Mouse (Mus musculus) right cerebral cortex, postnatal 36 days (tissue): ENCODE data around the gene Sh3gl2.

ENCODE experiments used
- DNase-seq, 2 experiments: peaks; one replicate each; pipeline ENCODE4 v3.0.0; 2022; ENCODE audit warnings: low spot score in 2 of 2, mixed read lengths in 1 of 2

The Sh3gl2 gene

DNA sequence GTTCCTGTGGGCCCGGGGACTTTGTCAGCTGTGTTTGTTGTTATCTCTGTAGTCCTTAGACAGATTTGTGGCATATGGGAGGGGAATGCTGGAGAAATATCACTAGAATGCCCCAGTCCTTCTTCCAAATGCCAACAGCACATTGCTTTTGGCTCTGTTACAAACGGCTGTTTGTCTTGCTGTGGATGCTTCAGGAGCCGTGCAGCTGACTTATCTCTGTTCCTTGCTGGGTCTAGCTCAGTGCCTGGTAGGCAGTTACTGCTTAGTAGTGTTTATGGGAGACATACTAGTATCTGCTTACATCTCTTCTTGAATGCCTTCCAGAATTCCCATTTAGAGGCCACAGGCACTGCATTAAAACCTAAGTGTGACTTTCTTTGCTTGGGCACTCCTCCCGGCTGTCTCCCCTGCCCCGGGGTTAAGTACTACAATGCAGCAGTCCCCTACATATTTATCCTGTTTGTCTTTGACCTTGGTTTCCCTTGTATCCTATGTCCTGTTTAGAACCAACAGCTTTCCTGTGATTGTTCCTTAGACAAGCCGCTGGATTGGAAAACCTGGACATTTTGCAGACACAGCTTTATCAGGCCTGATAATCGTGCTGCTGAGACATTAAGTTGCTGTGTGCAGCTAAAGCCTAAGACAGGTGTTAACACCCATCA lies 101.1 kb downstream of the Sh3gl2 start:
- no peak for DNase-seq

DNA sequence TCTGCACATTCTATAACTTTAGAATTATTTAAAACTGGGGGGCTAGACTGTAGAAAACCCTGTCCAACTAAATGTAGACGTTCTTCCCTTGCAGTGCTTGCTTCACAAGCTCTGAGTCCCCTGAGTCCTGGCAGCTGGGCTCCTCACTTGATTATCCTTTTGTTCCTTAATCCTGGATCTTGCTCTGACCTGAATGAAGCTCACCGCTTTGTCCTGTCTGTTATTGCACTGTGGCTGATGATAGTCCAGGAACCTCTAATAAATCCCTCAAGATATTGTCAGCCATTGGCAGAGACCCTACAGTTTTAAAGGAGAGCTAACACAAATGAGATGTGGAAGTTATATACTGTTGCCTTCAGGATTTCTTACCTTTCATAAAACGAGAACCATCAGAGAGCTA lies 114.2 kb downstream of the Sh3gl2 start:
- DNase-seq = no peak

DNA sequence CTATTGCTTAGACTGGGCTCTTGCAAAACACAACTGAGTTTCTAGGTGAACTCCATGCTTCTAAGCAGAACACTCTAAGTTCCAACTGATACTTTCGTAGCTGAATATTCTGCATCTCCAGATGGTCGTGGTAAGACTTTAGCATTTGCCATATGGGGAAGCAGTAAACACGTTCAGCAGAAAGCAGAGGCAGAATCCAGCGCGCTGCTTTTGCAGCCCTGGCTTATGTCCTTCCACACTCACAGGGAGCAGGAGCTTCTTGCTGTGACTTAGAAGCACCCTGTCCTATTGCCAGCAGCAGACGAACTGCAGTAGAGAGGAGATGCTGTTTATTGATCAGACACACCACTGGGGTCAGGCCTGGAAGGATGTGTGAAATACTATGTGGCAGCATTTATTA lies 120.5 kb downstream of the Sh3gl2 start:
- peak; percentile 72 to 80 for DNase-seq

DNA sequence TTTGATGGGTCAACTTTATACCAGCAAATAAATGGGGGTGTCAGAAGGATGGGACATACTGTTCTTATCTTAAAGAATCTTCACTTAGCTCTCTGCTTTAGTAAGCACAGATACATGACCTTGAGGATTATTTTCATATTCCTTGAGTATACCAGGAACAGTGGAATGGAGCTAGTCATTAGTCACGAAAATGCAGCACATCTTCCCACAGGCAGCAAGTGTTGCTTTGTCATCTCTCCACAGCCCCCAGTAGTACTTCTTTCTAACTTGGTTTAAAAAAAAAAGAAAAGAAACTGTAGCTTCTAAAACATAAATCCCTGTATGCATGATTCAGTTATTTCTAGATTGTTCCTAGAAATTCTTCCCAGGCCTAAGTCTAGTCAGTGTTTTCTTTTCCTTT lies 121.1 kb downstream of the Sh3gl2 start:
- DNase-seq = no peak

DNA sequence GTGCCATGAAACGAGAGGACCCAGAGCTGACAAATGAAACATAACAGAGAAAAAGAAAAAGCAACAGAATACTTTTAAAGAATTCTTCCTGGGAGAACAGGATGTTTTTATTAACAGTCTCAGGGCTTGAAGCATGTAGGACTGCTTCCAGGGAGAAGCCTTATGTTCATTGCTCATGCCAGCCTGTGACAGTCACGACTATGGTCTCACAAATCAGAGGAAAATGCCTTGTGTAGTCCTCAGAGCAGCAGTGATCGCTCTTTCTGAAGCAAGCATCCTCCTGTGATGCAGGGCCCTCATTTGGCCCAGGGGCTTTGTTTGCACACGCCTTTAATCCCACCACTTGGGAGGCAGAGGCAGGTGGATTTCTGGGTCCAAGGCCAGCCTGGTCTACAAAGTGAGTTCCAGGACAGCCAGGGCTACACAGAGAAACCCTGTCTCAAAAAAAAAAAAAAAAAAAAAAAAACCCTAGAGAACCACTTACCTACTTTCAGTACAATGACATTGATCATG lies 129.8 kb downstream of the Sh3gl2 start:
- peak; percentile 58 to 66 for DNase-seq

DNA sequence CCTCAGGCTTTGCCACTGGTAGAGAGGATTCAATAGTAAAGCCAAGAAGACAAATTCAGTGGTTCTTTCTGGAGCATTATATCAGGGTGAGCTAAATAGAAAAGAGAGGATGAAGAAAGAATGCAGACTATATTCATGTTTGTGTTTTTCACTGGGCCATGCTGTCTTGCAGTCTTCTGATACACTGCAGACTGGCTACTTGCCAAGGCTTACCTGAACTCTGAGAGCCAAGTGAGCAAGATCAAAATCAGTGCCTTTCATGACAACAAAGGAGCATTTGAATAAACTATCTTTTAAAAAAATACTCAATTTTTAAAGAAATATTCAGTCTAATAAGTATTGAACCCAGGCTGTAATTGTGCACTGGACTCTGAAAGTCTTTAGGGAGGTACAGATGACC lies 131.4 kb downstream of the Sh3gl2 start:
- no peak for DNase-seq

DNA sequence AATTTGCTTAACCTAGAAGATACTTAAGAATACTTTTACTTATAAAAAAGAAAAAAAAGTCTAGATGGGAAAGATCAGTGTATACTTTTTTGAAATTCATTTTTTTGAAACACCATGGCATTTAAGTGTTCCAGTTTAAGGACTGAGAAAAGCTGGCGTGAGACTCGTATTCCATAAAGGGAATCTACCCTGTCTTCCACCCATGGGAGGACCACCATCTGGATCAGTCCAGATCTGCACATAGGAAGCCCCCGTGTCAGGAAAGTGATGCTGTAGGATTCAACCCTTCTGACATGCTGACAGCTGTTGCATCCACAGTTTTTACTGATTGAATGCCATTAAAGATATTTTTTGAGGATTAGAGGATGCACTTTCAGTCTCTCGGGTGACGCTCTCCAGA lies 134.2 kb downstream of the Sh3gl2 start:
- no peak for DNase-seq

DNA sequence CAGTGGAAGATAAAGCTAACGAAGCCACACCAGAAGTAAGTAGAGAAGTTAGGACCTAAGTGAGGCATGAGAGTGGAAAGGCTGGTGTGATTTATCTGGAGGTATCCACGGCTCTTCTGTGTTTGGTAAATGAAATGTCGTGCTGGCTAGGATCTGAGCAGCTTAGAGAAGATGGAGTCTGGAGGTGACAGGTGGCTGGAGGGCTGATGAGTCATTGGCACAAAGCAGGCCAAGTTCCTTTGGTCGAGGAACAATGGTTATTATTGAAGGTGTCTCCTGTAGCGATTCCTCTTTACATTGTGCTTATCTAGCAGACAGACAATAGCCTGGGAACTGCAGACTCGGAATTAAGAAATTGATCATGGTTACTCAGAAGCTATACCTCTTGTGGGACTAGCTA lies 135.8 kb downstream of the Sh3gl2 start:
- no peak for DNase-seq

DNA sequence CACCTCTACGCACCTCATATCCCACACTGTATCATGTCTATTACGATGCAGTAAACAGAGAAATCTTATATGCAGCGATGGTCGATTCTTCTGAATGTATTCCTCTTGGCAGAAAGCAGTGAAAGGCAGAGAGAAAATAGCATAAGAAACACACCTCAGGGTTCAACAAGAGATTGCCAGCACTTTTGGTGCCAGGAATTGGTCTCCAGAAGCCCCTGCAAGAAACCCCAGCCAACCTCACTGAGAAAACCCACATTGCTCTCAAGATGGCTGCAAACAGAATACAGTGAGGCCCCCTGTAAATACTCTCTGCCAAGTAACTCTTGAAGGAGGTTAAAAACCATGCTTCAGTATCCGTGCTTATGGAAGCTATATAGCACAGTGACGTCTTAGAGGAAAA lies 141.0 kb downstream of the Sh3gl2 start:
- DNase-seq = no peak

DNA sequence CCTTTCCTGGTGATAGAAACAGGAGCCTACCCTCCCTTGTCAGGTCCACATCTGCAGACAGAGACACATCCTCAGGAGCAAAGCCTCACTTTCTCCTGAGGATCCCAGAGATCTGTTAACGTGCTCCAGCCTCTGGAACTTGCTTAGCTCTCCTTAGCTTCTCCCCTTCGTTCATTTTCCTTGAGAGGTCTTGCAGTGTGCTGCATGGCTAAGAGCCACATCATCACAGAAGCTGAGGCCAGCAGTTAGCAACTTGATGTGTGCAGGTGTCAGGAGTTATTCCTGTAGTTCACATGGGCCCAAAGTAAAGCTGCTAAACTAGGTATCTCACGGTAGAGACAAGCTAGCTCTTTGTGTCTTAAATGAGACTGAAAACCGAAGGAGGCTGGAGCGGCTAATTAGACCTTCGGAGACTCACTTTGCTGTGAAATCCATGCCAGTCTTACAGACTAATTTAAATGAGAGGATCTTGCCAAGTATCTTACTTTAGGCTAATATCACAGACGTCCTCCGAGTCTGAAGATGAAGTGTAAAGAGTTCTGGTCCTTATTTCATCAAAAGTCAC lies 143.2 kb downstream of the Sh3gl2 start:
- DNase-seq = no peak

DNA sequence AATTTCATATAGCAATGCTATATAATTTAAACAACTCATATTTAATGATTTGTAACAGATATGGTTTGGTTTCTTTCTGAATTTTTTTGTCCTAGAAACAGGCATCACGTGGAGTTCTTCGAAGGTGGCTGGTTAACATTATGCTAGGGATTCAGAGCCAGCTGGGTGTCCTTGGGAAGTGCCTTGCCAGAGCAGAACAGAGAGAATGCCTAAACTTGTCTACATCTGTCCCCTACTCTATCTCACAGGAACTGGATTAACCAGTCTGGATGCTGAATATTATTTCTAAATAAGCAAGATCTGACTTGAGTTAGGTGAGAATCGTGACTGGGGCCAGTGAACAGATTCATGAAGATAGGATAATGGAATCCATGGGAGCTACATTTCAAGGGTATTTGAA lies 157.7 kb downstream of the Sh3gl2 start:
- no peak for DNase-seq

DNA sequence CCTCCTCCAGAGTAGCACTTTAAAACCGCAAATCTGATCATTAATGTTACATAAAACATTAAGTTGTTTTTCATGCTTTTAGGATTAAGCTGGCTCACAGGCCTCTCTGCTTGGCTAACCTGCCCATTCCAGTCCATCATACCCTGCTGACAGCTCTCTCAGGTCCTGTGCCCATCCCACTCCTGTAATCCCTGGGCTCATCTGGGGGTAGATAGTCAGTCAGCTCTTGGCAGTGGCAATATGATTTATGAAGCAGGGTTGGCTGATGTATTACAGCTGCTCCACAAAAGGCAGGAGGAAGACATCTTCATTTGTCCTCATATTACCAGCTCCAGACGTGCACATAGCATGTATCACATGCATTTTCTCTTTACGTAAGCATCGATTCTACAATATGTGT lies 158.3 kb downstream of the Sh3gl2 start:
- no peak for DNase-seq

DNA sequence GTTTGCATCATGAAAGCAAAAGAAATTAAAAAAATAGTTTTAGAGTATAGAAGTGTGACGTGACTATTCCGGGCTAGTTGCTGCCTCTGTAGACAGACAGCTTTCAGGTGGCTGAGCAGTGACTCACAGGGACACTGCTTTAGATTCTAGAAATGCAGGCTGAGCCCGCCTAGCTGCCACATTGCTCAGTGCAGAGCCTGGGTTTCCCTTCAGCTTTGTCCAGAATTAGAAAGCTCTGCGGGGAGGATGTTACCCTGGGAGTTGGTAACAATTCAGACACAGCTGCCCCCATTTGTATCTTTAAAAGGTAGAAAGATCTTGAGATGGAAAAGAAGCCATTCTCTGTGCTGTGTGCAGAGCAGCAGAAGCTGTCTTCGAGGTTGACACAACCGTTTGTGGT lies 166.1 kb downstream of the Sh3gl2 start:
- DNase-seq = peak; percentile 65 to 80

DNA sequence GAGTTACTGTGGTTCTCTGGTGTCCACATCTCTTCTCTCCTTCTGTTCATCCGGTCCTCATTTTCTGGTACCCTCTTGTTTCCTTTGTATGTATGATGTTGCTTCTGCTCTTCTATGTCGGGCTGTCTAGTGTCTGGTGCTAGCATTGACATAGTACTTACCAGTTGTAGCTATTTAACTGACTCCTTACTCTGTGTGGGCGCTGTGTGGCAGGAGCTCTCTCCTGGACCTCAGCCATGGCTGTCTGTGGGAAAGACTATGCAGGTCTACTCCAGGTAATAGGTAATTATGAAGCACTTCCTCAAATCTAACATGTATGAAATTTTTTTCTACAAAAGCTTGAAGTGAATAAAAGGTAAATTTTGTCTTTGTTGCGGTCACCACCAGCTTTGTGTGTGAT lies 169.9 kb downstream of the Sh3gl2 start:
- DNase-seq = no peak

DNA sequence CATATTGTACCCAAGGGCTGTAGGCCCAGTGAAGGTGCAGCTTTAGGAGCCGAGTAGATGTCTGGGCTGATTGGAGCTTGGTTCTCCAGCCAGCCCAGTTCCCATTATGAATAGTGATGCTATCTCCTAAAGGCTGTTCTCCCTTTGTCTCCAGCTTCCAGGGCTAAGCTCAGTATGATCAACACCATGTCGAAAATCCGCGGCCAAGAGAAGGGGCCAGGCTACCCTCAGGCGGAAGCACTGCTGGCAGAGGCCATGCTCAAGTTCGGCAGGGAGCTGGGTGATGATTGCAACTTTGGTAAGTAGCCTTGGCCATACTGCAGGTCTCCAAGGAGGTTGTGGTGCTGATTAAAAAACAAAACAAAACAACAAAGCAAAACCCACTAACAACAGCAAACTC lies 171.3 kb downstream of the Sh3gl2 start:
- no peak for DNase-seq

DNA sequence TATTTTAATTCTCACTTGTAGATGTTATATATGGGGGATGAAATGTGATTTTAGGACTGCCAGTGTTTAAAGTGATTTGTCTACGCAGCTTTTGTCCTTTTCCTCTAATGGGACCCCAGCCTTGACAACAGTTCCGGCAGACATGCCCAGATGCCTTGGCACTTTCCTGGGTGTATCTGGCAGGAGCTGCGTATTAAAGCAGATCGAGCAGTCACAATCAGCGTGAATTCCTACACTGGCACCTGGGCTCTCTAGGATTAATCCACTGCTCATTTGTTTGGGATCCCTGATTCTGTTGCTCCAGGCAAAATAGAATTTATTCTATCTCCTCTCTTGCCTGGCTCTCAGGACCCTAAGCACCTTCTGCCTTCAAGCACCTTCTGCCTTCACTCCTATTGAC lies 171.7 kb downstream of the Sh3gl2 start:
- no peak for DNase-seq

DNA sequence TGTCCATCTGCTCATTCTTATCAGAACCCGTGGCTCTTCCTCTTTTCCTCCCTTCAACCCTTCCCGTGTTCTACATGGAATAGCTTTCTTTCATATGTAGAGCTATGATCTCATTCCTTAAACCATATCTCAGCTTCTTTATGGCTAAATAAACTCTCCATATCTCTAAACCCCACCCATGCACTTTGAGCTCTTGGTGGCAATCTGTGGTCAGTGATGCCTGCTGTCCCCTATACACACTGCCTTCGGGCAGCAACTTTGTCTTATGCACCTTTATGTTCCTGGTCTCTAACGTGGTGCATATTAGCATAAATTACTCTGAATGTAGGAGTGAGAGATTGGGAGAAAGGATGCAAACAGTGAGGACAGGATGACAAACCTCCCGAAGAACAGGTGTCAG lies 180.3 kb downstream of the Sh3gl2 start:
- DNase-seq = no peak

DNA sequence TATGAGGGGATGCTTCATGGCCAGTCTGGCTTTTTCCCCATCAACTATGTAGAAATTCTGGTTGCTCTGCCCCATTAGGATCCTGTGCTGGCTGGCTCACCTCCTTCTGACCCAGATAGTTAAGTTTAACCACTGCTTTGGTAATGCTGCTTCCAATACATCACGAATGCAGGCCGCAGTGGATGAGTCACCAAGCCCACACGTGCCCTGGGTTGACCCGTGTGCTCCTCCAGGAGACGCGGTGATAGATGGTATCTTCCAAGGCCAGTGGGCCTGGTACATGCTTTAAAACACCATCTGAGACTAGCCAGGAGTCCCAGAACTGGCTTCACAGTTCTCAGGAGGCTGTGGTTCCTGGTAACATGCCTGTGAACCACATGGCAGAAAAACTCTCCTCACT lies 182.8 kb downstream of the Sh3gl2 start:
- DNase-seq = no peak

DNA sequence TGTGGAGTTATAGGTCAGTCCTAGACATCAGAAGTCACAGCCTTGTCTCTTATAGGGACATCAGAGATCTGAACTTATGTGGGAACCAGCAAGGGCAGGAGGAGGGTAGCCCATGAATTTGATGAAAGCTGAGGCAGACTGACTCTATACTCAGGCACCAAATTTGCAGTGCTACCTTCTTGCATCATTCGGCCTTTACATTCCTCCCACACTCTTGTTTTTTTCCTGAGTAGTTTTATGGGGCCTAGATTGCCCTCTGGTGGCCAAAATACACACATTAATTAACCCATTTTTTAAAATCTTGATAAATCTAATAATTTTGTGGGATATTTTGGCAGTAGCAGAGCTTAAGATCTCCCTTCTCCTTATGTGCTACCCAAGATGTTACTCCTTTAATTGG lies 186.9 kb downstream of the Sh3gl2 start:
- no peak for DNase-seq

DNA sequence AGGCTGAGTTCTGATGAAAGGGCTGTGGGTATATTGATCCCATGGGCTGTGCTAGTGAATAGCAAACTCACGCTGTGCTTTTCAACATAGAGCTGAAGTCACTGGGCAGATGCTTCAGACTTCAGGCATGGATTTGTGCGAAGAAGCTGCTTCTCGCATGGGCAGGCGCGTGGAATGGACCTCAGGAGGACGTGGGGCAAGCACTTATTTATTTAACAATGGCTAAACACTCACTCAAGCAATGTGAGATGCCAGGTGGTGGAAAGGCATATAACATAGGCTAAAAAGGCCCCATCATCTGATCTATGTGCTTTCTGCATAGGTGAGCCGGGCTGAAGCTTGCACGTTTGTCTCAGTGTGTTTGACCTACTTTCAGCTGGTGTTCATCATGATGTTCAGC lies 193.8 kb downstream of the Sh3gl2 start:
- DNase-seq = no peak

DNA sequence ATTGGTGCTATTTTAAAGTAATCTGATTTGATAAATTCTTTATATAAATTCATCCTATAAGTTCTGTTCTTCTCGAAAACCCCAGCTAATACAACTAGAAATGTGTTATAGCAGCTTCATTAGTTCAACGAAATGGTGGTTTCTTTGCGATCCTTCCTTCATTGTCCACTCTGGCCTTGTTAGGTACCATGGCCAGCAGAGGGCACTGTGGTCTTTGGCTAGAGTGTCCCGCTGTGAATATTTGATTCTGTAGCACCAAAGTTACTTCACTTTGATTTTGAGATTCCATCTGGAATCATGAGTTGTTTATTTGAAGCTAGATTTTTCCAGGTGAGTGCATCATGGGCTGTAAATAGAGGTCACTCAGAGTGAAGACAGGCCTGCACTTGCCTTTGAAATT lies 197.9 kb downstream of the Sh3gl2 start:
- DNase-seq = peak; percentile 20 to 33

DNA sequence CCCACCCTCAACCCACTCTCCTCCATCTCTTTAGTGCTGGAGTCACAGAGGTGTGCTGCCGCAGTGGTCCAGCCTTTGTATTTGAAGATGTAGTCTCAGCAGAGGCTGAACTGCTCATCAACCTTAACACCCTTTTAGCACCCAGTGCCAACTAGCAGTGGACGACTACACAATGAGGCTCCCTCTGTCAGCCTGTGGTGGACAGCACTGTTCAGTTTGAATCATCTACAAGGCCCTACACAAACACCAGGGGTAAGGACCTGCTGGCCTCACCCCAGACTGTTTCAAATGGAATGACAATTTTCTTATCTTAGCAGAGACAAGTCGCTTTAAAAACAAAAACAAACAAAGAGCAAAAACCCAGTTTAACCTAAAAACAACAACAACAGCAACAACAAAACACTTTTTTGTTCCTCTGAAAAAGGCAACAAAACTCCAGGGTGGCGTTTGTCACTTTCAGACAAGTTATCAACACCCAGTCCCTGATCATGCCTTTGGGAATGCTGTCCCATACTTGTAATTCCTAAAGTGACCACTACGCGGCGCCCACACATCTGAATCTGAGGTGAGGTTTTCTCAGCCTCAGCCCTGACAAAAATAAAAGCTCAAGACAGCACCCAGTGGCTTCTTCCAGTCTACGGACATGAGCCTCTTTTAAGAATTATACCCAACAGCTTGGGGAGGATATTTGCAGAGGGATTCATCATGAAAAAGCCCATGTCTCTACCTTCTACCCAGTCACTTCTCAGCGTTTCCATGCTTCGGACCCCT lies 199.7 kb downstream of the Sh3gl2 start:
- DNase-seq = peak in 1 of 2 experiments; percentile 31

DNA sequence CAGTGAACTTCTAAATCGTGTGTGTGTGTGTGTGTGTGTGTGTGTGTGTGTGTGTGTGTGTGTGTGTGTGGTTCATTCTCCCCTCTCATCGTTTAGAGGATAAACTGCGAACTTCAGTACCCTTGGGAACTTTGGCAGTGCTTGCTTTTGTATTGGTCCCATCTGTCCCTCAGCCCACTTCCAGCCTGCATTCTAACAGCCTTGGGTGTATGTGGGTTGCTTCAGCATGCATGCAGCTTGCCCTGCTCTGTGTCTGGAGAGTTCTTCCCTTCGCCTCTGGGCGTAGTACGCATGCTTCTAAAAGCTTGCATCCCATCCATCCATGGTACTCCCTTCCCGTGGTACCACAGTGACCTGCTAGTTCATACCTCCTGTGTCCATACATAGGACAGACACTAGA lies 200.3 kb downstream of the Sh3gl2 start:
- no peak for DNase-seq
